Mouse (Mus musculus): Measurements from ENCODE around the gene Cdh23.

Gene Cdh23

DNA sequence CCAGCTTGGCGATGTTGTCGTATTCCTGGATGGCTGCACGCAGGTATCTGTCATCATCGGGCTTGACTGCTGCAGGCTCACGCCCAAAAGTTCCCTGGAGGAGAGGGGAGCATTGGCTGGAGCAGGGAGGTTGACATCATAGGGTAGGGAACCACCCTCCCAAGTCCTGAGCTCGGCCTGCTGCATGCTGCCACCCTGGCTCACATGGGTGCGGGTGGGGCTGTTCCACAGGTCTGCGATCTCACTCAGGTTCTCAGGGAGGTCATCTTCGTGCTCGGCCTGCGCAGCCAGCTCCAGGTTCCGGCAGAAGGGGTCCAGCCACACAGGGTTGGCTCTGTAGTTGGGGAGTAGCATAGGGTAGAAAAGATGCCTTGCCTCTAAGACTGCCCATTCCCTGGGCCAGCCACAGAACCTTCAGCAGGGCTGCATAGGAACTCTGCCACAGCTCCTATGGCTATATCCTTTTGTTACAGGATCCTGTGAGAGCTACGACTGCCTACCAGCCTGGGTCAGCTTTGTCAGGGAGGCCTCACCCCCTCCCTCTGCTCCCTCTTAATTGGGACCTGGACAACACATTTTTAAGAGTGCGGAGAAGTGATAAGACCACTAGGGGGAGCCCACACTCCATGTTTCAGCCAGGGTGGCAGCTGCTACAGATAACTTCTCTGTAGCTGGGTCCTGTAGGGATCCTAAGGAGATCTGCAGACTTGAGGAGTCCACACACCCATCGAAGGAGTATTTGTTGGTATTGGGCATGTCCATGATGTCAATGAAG, 391.2 kb downstream of the Cdh23 start:
- peak; percentile 62 for DNase-seq

DNA sequence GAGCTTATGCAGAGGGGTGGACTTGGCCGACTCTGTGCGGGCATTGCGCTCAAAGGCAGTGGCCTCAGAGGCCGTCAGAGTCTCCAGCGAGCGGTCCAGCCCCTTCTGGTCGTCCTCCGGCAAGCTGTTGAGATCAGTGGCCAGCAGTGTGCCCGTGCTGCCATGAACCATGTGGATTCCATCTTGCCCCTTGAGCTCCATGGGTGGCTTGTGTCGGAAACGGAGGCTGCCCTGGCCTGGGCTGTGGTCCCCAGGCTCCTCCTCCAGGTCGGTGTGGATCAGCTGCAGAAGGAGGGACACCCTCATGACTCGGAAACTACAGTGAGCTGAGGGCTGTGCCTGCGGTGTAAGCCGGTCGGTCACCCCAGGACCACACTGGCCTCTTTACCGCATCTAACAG, 392.9 kb downstream of the Cdh23 start:
- no peak for DNase-seq

DNA sequence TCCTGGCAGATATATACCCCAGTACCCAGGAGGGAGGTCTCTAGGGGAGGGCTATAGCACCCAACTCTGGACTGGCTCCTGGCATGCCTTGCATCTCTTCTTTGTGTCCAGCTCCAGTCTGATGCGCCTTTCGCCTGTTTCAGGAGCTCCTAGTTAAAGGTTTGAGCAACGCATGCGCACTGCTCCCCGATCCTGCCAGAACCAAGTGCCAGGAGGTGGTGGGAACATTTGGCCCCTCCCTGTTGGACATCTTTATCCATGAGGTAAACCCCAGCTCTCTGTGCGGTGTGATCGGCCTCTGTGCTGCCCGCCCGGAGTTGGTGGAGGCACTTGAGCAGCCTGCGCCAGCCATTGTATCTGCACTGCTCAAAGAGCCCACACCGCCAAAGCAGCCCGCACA, 396.7 kb downstream of the Cdh23 start:
- peak; percentile 6 for DNase-seq

DNA sequence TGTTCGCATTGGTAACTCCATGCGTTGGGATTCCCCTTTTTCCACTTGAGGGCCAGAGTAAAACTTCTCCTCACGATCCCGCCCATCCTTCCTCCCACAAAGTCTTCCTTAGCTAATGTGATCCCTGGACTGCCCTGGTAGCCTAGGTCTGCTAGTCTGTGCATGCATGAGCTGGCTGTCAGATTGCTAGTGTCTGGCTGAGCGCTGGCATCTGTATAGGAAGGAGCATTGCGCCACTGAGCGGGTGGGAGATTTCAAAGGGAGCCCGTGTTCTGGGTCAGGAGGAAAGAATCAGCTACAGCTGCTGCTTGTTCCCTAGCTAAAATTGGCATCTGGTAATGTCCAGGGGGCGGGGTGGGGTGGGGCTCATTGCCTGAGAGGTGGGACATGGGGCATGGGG, 400.3 kb downstream of the Cdh23 start:
- DNase-seq = no peak

DNA sequence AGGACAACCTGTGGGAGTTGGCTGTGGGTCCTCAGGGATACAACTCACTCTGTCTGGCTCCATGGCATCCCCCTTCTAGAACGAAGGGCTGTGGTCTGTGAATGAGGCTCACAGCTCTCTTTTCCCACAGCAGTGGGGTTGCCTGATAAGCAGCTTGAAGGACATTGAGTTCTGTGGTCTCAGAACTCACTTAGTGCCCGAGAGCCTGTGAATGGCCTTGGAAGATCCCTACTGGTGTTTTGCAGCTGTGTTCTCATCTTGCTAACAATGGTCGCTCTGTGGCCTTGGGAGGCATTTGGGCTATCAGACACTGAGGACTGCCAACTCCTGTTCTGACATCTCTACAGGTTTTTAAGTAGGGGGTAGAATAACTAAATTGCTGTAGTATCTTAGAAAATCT, 400.9 kb downstream of the Cdh23 start:
- no peak for DNase-seq

DNA sequence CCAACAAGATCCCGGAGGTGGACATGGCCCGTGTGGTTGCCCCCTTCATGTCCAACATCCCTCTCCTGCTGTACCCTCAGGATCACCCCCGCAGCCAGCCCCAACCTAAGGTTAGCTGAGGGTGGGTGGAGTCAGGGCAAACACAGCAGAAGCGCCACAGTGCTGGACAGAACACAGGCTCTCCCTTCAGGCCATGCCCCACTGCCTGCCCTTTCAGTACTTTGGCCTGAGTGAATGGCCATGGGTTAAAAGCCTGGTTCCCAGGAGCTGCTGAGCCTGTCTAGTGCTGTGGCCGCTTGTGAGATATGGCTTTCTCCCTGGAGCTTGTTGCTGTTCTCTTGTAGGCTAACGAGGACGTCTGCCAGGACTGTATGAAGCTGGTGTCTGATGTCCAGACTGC, 401.7 kb downstream of the Cdh23 start:
- no peak for DNase-seq

DNA sequence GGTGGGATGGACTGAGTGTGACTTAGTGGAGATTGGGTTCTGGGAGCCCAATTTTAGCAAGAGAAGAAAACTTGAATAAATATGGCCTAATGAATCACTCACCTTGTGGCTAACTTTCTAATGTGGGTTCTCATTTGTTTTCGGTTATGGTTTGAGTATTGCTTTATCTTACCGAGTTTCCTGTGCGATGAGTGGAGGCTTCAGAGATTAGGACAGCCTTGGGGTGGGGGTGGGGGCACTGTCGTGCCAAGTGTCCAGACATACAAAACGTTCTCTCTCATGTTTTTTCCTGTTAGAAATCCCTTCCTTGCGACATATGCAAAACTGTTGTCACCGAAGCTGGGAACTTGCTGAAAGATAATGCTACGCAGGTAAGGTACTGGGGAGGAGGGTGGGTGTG, 404.1 kb downstream of the Cdh23 start:
- no peak for DNase-seq

DNA sequence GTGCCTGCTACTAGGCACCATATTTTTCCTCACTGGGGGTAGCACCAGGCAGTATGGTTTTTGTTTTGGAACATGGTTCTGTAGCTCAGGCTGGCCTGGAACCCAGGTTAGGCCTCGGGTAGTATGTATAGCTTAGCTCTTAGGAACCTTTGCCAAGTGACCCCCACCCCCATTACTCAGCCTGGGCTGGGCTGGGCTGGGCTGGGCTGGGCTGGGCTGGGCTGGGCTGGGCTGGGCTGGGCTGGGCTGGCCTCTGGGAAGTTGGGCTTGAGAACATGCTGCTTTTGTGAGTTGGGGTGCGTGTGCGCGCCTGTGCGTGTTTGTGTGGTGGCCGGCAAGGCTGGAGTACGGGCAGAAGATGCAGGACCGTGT, 405.6 kb downstream of the Cdh23 start:
- no peak for DNase-seq

DNA sequence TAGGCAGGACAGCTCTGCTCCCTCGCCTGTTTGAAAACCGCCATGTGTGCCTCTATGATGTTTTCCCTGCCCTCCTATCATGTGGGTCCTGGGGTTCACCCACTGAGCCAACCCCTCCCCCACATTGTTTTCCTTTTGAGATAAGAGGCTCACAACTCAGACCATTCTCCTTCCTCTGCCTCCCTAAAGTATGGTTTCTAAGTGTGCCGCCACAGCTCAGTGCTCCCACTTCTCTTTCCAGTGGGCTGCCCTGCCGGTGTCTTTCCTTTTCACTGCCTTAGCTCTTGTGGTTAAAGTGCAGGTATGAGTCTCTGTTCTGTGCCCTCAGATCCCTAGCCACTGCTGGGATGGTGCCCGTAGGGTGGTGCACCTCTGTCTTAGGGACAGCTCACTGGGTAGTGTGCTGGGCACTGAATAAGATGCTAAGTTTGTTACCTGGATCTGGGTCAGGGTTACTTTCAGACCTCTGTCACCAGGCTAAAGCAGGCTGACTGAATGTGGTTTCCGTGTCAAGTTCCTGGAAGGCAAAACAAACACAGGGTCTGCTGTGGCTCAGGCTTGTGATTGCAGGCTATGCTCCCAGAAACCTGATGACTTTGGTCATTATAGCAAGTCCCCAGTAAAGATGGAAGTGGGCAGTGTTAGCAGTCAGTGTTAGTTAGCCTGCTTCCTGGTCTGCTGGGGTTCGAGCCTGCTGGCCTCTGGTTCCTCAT, 406.1 kb downstream of the Cdh23 start:
- DNase-seq = no peak

DNA sequence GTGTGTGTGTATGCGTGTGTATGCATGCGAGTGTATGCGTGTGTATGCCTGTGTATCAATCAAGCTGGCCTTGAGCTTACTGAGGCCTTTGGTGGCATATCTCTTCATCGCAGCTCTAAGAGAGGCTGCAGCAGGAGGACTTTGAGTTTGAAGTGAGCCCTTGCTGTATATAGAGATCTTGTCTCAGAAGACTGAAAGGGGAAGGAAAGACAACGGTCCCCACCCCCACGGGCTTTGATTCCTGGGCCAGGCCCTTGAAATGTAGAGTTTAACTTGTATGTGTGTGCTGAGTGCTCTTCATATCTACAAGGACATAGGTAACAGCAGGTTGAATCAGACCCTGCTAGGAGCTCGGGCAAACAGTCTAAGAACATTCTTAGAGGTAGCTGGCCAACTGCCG, 407.1 kb downstream of the Cdh23 start:
- peak; percentile 2 for DNase-seq

DNA sequence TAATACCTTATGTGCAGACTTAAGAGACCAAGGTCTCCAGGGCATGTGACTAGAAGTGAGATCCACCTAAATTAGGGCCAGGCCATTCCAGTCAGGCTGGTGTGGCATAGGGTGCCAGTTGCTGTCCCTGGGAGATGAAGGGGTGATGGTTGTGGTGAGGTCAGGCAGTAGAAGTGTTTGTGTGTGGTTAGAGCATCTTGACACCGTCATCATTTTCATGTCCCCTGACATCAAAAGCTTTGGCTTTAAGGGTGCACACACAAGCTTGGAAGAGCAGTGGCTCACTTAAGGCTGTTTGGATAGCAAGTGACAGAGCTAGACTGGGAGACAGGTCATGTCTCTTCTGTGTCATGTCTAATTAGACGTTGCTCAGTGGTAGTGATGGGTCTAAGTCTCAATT, 408.6 kb downstream of the Cdh23 start:
- peak; percentile 1 for DNase-seq

DNA sequence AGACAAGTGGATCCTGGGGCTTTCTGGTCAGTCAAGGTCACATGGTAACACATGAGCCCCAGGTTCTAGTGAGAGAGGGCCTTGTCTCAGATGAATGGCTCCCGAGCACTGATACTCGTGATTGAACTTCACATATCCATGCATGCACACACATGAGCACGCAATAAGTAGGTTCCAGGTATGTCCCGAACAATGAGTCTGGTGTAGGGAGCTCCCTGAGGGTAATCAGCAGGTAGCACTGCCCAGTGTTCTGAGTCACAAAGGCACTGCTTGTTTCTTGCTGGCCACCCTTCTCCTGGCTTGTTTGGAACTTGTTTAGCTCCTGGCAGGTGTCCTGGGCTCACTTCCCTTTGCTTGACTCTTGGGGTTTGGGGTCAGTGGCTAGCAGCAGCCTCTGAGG, 409.1 kb downstream of the Cdh23 start:
- peak; percentile 12 for DNase-seq

DNA sequence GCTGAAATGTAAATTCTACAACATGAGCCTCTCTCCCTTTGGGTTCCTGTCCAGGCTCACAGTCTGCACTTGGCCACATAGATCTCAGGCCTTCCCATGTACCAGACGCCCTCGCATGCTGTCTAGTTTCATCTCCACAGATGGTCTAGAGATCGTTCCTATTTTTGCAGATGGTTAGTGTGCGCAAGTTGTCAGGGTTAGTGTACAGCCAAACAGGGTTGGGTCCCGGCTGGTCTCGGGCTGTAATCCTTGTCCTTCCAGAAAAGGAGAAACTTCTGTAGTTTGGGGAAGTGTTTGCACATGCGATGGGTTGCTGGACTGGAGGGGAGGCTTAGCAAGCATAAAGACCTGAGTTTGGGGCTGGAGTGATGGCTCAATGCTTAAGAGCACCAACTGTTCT, 409.7 kb downstream of the Cdh23 start:
- DNase-seq = peak; percentile 12

DNA sequence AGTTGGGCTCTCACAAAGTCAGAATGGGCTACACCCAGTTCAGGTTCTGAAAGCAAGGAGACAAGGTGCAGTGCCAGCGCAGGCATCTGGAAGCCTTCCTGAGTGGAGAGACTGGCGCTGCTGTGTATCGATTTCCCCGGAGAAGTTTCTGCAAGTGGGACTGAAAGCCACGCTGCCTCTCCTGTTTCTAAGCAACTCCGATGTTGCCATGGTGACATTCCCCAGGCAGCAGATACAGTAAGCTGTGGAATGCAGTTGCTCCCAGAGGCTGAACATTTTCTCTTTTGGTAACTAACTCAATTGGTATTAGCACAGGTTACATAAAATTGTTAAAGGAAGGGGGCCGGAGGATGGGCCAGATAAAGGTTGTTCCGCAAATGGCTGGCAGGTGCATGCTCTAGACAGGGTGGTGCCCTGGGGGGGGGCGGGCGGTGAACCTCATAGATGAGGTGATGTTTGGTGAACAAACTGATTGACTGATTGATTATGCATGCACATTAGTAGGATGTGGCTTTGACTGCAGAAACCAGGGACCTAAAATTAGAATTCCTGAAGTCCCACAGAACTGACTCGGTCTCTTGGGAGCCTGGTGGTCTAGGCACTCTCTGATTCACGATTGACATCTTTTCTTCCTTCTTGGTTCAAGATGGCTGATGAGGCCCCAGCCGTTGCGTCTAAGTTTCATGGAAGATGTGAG, 410.5 kb downstream of the Cdh23 start:
- no peak for DNase-seq

DNA sequence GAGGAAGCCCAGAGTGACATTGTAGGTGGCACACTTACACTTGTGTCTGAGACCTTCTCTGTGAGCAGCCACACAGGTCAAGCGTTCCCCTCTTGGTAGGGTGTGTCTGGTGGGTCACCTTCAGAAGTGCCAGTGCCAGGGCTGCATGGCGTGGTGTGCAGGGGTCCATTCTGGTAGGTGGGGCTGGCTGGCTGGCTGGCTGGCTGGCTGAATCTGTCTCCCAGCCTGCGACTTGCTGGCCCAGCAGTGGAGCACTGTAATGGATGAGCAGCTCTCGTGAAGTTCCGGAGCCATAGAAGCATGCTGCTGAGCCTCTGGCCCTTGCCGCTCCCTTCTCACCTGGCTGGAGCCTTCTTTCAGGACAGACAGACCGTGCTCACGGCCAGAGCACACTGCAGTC, 411.1 kb downstream of the Cdh23 start:
- DNase-seq = no peak

DNA sequence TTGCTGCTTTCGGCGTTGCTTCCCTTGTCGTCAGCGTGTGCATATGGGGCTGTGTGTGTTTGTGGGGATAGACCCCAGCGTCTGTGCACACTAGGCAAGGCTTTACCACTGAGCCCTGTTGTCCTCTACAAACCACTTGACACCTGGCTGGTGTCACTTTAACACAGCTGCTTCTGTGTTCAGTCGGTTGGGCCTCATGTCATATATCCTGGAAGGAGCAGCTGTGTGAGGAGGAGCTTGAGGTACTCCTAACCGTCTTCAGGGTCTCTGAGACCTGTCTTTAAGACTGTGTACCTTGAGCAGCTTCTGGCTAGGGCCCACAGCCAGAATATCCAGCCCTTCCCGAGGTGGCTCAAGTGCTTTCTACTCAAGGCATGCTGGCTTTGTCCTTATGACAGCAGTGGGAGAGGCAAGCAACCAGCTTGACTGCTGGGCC, 411.6 kb downstream of the Cdh23 start:
- no peak for DNase-seq

DNA sequence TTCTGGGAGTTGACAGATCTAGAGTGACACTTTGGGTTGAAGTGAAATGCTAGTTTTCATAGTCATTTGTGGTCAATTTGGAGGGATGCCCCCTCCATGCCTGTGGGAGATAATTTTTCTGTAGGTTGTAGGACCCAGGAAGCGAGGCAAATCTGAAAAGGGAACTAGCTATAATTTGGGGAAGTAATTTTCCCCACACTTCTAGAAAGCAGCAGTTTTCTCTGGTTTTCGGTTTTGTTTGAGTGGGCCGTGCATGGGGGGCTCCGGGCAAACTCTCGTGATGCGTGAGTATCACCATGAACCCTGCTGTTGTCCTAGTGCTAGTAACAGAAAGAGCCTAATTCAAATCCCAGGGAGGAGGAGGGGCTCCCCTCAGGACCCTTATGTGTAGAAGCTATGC, 412.0 kb downstream of the Cdh23 start:
- DNase-seq = no peak

DNA sequence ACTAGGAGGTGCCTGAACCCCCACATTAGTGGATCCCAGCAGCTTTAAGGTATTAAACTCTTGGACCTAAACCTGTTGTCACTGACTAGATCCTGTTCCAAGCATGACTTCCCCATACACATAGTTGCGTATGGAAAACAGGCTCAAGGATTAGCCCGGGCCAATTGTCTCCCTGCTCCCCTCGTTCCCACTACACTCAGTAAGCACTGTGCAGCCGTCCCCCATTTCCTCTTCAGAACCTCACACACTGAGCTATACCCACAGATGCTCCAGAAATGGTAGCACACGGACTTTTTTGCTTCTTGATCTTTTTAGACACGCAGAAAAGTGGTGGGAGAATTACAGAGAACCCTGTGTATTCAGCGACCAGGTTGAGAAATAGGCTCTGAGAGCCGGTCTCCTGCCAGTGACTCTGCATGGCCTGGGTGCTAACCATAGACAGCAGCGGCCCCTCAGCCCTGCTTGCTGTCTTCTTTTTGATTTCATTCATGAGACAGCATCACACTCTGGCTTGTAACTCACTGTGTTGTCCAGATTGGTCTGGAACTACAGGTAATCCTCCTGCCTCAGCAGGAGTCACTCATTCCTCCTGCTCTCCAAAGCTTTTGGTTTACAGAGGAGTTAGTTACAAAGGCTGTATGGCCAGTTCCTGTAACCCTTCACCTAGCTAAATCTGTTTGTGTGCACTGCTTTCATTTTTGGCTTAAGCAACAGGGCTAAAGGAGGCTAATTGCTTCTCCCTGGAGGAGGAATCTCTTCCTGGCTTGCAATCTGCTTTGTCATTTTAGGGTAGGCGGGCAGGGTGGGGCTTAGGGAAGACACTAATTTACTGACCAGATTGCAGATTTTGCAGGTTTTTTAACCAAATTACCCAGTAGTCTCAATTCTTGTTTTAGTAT, 413.9 kb downstream of the Cdh23 start:
- DNase-seq = no peak

DNA sequence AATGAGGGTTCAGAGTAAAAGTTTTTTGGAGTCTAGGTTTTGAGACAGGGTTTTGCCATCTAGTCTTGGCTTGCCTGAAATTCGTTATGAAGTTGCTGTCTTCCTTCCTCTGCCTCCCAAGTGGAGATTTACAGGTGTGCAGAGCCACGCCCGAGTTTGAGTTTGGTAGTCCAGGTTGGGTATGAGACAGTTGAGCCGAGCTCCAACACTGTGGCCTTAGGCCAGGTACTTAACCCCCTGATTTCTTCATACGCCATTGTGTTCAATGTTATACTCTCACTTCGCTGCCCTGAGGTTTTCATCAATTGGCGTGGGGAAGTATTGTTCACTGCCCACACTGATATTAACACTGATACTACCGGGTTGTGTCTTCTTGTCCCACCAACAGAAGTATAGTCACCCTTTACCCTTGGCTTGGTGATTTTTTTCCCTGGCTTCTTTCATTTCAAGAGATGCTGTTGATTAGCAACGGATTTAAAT, 414.7 kb downstream of the Cdh23 start:
- DNase-seq = no peak

DNA sequence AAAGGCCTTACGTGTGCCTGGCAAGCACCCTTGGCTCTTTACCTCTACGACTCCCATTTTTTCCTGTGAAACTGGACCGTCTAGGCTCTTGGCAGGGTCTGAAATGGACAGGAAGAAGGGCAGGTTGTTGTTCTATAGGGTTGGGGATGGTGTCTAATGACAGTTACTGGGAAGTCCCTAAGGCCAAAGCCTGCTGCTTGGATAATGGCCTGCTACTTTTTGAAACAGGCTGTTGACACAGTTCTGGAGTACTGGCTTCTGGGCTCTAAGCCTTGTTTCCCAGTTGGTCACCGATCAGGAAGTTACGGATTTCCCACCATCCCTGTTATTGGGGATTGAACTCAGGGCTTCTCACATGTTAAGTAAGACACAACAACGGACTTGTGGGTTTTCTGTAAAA, 415.9 kb downstream of the Cdh23 start:
- no peak for DNase-seq

DNA sequence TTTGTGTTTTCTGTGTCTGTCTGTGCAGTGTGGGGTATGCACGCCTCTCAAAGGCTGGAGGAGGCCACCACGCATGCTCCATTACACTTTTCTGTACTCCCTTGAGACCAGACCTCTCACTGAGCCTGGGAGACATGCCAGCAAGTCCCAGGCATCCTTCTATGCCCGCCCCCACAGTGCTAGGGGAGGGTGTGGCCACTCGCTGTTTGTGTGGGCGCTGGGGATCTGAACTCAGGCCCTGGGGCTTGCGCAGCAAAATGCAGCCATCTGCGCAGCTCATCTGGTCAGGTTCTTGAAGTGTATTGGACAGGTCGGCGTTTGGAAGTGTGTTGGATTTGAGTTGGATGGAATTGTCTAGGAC, 416.4 kb downstream of the Cdh23 start:
- peak; percentile 58 for DNase-seq

DNA sequence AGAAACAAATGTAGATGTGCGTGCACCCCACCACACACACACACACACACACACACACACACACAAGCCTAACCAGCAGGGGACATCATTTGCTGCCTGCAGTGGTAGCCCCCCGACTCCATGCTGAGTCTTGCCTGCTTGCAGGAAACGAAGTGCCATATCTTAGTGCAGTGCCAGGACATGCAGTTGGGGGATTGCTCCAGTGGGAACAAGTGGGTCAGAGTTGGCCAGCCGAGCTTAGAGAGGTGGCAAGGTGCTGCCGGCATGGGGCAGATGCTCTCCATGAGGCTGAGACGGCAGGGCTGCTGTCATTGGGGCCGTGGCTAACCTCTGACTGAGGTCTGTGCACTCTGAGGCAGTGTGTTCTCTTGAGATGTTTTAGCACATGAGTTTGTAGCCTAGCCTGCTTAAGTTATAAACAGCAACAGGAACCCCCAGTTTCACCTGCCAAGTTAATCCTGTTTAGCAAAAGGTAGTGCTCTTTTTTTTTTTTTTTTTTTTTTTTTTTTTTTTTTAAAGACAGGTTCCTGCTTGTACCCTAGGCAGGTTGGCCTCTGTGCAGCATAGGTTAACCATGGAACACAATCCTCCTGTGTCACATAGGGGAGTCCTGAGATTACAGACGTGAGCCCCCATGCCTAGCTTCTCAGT, 416.9 kb downstream of the Cdh23 start:
- DNase-seq = peak; percentile 53
